ENCODE assay signal across 19 mouse cellular contexts in genomic region chr3:54662411-54662810, GRCm38 (mm10). TPM values are rescaled to one million over a fixed set of nuclear protein-coding genes. Genes with fewer than 3 reads are reported as not detected.
DNase-seq lines count a peak whose midpoint lies in the region; ATAC-seq and TF ChIP-seq lines count a peak whose summit lies in the region.
"Had no signal": no experiment of that assay in that cellular context is flagged by ENCODE, and none has a peak within 500 bp of the region (broad histone marks: within the 10 kb centered on the region; RNA-seq: fewer than 3 reads in every experiment).

No protein-coding gene starts in this region.

- no peaks in the 10 kb centered on the region for H3K79me2 ChIP-seq in heart, adult 2 months (replicated peaks; ENCODE audit: control insufficient read depth, insufficient read depth, low read length)
- no peaks in the 10 kb centered on the region for H3K79me2 ChIP-seq in CH12.LX (replicated peaks; ENCODE audit: control insufficient read depth, extremely low read depth, insufficient read depth, poor library complexity, severe bottlenecking)

- intact Hi-C loops in heart, adult 2 months (cut with DNase I): no loop called here
- intact Hi-C loops in heart, postnatal 25 days (cut with DNase I): no loop called here

- no peak for DNase-seq in heart, adult 2 months
- no peak for DNase-seq in heart, postnatal 25 days (ENCODE audit: low spot score)
- DNase-seq in lung, embryonic 14.5 days: no peak
- no peak for DNase-seq in lung, postnatal 25 days (ENCODE audit: low spot score)
- DNase-seq in CH12.LX (ENCODE audit: extremely low read depth): no peak
- DNase-seq in brain, embryonic 14.5 days (ENCODE audit: low read depth): no peak
- DNase-seq: adrenal gland, adult 8-10 months; cerebellum, adult 9-10 months; right cerebral cortex, postnatal 4 days had no signal

- H3K4me2 ChIP-seq in lung, embryonic 14.5 days: no peak overlapping the region
- no peak overlapping the region for H3K4me2 ChIP-seq in CH12.LX (ENCODE audit: insufficient read depth, low read depth, poor library complexity, severe bottlenecking)
- H3K4me2 ChIP-seq in hindbrain, embryonic 12.5 days (replicated peaks): no peak overlapping the region
- H3K4me2 ChIP-seq: embryonic facial prominence, embryonic 13.5 days; lung, embryonic 15.5 days; midbrain, embryonic 13.5 days; neural tube, embryonic 12.5 days had no signal

- H3K4me3 ChIP-seq in heart, adult 2 months: no peak overlapping the region
- H3K4me3 ChIP-seq in lung, embryonic 14.5 days (ENCODE audit: low read depth, low read length): no peak overlapping the region
- no peak overlapping the region for H3K4me3 ChIP-seq in CH12.LX (replicated peaks in 1 of 3; ENCODE audit: low read depth in 2 of 3, low read length in 2 of 3, poor library complexity in 1 of 3)
- H3K4me3 ChIP-seq in hindbrain, embryonic 12.5 days: no peak overlapping the region
- H3K4me3 ChIP-seq: embryonic facial prominence, embryonic 13.5 days; hindbrain, embryonic 10.5 days; lung, embryonic 15.5 days; midbrain, embryonic 13.5 days; neural tube, embryonic 12.5 days had no signal

- no peak for ATAC-seq in lung, embryonic 14.5 days (ENCODE audit: insufficient read depth)
- no peak for ATAC-seq in hindbrain, embryonic 12.5 days (ENCODE audit: low FRiP score)
- ATAC-seq: midbrain, embryonic 13.5 days had no signal

- TF ChIP-seq CTCF in heart, adult 2 months (IDR thresholded peaks at IDR 0.05): peak; percentile 52
- peak; percentile 44 for TF ChIP-seq CTCF in lung, embryonic 14.5 days (IDR thresholded peaks at IDR 0.05; ENCODE audit: low read depth)
- peak in 1 of 2 experiments; percentile 68; a peak in 2 of 4 replicates for TF ChIP-seq CTCF in CH12.LX (conservative IDR thresholded peaks at IDR 0.05 in 1 of 2, IDR thresholded peaks at IDR 0.05 in 1 of 2; ENCODE audit: low read depth in 2 of 2, low read length in 2 of 2)
- 0 out of 2 replicates have a peak, but pooled peaks have one; percentile 8 for TF ChIP-seq CTCF in brain, embryonic 14.5 days (IDR thresholded peaks at IDR 0.05; ENCODE audit: borderline replicate concordance, extremely low read depth, insufficient read depth, insufficient read length)

- WGBS in heart, adult 2 months: 47% methylated on average over 5 of the region's 5 CpGs
- 47% methylated on average over 5 of the region's 5 CpGs for WGBS in lung, embryonic 14.5 days
- WGBS in hindbrain, embryonic 12.5 days: 53% methylated on average over 5 of the region's 5 CpGs

- no peak for TF ChIP-seq EP300 in heart, adult 2 months (IDR thresholded peaks at IDR 0.05; ENCODE audit: insufficient read depth, low read depth, low read length)
- TF ChIP-seq EP300 in CH12.LX (IDR thresholded peaks at IDR 0.05; ENCODE audit: low read length): no peak

- in situ Hi-C loops in CH12.LX (cut with MboI; ENCODE audit: low pct_ligation_motif_present, low pct_unique_long_range_greater_than_20kb, low sequenced_read_pairs): no loop called here

- H3K36me3 ChIP-seq in heart, adult 2 months (ENCODE audit: control insufficient read depth, insufficient read depth, low read length): no peaks in the 10 kb centered on the region
- H3K36me3 ChIP-seq in lung, embryonic 14.5 days (ENCODE audit: insufficient read depth): no peaks in the 10 kb centered on the region
- no peaks in the 10 kb centered on the region for H3K36me3 ChIP-seq in CH12.LX (replicated peaks in 1 of 2; ENCODE audit: control insufficient read depth in 1 of 2, insufficient read depth in 1 of 2, low read length in 1 of 2)
- no peaks in the 10 kb centered on the region for H3K36me3 ChIP-seq in hindbrain, embryonic 12.5 days
- H3K36me3 ChIP-seq: embryonic facial prominence, embryonic 13.5 days; hindbrain, embryonic 10.5 days; lung, embryonic 15.5 days; midbrain, embryonic 13.5 days; neural tube, embryonic 12.5 days had no signal

- no peak overlapping the region for H3K27ac ChIP-seq in heart, adult 2 months
- H3K27ac ChIP-seq in lung, embryonic 14.5 days (ENCODE audit: low read depth): no peak overlapping the region
- H3K27ac ChIP-seq in CH12.LX (ENCODE audit: insufficient read depth, low read depth): no peak overlapping the region
- no peak overlapping the region for H3K27ac ChIP-seq in hindbrain, embryonic 12.5 days
- H3K27ac ChIP-seq: embryonic facial prominence, embryonic 13.5 days; hindbrain, embryonic 10.5 days; lung, embryonic 15.5 days; midbrain, embryonic 13.5 days; neural tube, embryonic 12.5 days had no signal

- peak; percentile 61 for TF ChIP-seq RAD21 in CH12.LX (IDR thresholded peaks at IDR 0.05; ENCODE audit: low read depth, low read length)

- H3K9me3 ChIP-seq in lung, embryonic 14.5 days (ENCODE audit: low read depth, low read length): no peaks in the 10 kb centered on the region
- no peaks in the 10 kb centered on the region for H3K9me3 ChIP-seq in CH12.LX (replicated peaks; ENCODE audit: low read length)
- H3K9me3 ChIP-seq in hindbrain, embryonic 12.5 days (replicated peaks): 0 out of 2 replicates have a peak, but pooled peaks cover 6% of the 10 kb centered on the region
- H3K9me3 ChIP-seq: hindbrain, embryonic 10.5 days; lung, embryonic 15.5 days; midbrain, embryonic 13.5 days; neural tube, embryonic 12.5 days had no signal

- H3K27me3 ChIP-seq in heart, adult 2 months (ENCODE audit: control insufficient read depth, insufficient read depth, low read length): no peaks in the 10 kb centered on the region
- no peaks in the 10 kb centered on the region for H3K27me3 ChIP-seq in lung, embryonic 14.5 days (ENCODE audit: insufficient read depth, low read length)
- H3K27me3 ChIP-seq in CH12.LX (replicated peaks): no peaks in the 10 kb centered on the region
- H3K27me3 ChIP-seq in hindbrain, embryonic 12.5 days: no peaks in the 10 kb centered on the region
- H3K27me3 ChIP-seq: embryonic facial prominence, embryonic 13.5 days; lung, embryonic 15.5 days; midbrain, embryonic 13.5 days; neural tube, embryonic 12.5 days had no signal

- no peak overlapping the region for H3K9ac ChIP-seq in heart, adult 2 months (ENCODE audit: low read depth, low read length)
- H3K9ac ChIP-seq in lung, embryonic 14.5 days: no peak overlapping the region
- H3K9ac ChIP-seq in CH12.LX (ENCODE audit: insufficient read depth, low read depth): no peak overlapping the region
- no peak overlapping the region for H3K9ac ChIP-seq in hindbrain, embryonic 12.5 days
- H3K9ac ChIP-seq: embryonic facial prominence, embryonic 13.5 days; lung, embryonic 15.5 days; midbrain, embryonic 13.5 days; neural tube, embryonic 12.5 days had no signal

- dilution Hi-C loops in CH12.LX (cut with MboI; ENCODE audit: extremely low pct_ligation_motif_present, extremely low pct_unique_long_range_greater_than_20kb, low sequenced_read_pairs): no loop called here

- TF ChIP-seq POLR2A in heart, adult 2 months (IDR thresholded peaks at IDR 0.05; ENCODE audit: insufficient read depth, low read depth, low read length): no peak
- no peak for TF ChIP-seq POLR2A in CH12.LX (IDR thresholded peaks at IDR 0.05; ENCODE audit: low read depth, low read length)
- no peak for TF ChIP-seq POLR2A in brain, embryonic 14.5 days (IDR thresholded peaks at IDR 0.05; ENCODE audit: borderline replicate concordance, extremely low read depth, insufficient read depth, insufficient read length, poor library complexity, severe bottlenecking)

- peaks cover 1% of the 10 kb centered on the region; the same call in 1 of the 2 replicates for H3K4me1 ChIP-seq in heart, adult 2 months (ENCODE audit: control insufficient read depth, insufficient read depth, low read length)
- H3K4me1 ChIP-seq in lung, embryonic 14.5 days (ENCODE audit: insufficient read depth): no peaks in the 10 kb centered on the region
- H3K4me1 ChIP-seq in CH12.LX (ENCODE audit: control insufficient read depth in 1 of 2, insufficient read depth in 2 of 2): no peaks in the 10 kb centered on the region
- H3K4me1 ChIP-seq in hindbrain, embryonic 12.5 days: no peaks in the 10 kb centered on the region
- H3K4me1 ChIP-seq: hindbrain, embryonic 10.5 days; lung, embryonic 15.5 days; midbrain, embryonic 13.5 days; neural tube, embryonic 12.5 days had no signal

TF ChIP-seq in CH12.LX, 34 proteins besides CTCF, POLR2A, EP300 and RAD21:
- TF ChIP-seq MYC (IDR thresholded peaks at IDR 0.05; ENCODE audit: low read depth, low read length): no peak
- peak; percentile 15; the same call in 1 of the 2 replicates for TF ChIP-seq ZC3H11A (IDR thresholded peaks at IDR 0.05; ENCODE audit: low read depth, low read length)
- no peak for TF ChIP-seq PAX5 (IDR thresholded peaks at IDR 0.05; ENCODE audit: low read length)
- TF ChIP-seq ETS1 (conservative IDR thresholded peaks at IDR 0.05; ENCODE audit: low read depth, low read length): no peak
- TF ChIP-seq MXI1 (IDR thresholded peaks at IDR 0.05; ENCODE audit: low read depth, low read length): no peak
- no peak for TF ChIP-seq ZNF384 (IDR thresholded peaks at IDR 0.05; ENCODE audit: low read depth, low read length)
- TF ChIP-seq HCFC1 (IDR thresholded peaks at IDR 0.05; ENCODE audit: low read depth, low read length): no peak
- TF ChIP-seq SMC3 (IDR thresholded peaks at IDR 0.05; ENCODE audit: low read depth, low read length): peak; percentile 72
- no peak for TF ChIP-seq E2F4 (IDR thresholded peaks at IDR 0.05; ENCODE audit: insufficient replicate concordance, low read depth, low read length)
- TF ChIP-seq USF2 (conservative IDR thresholded peaks at IDR 0.05; ENCODE audit: low read depth, low read length): no peak
- no peak for TF ChIP-seq CHD2 (IDR thresholded peaks at IDR 0.05; ENCODE audit: low read length)

RNA-seq across cellular contexts. Expression of gene Supt20, which starts 30.2 kb away (rescaled TPM):
- 10 to 100 TPM; 18.0 to 19.8 TPM for total RNA-seq in heart, adult 2 months (2021)
- 22.7 and 26.4 TPM in 2 replicates for polyA plus RNA-seq in heart, adult 2 months (2012; rRNA removed)
- 10 to 100 TPM; 18.4 to 18.9 TPM for total RNA-seq in heart, postnatal 25 days (2021)
- 103 and 106 TPM in 2 replicates for polyA plus RNA-seq in lung, embryonic 14.5 days (2014; fragmentation: Nextera tagmentation; extraction: Ambion mirVana)
- total RNA-seq in CH12.LX (2012; rRNA removed) (34.1 and 36.6 TPM in 2 replicates), CH12.LX (2014; rRNA removed) (38.6 and 45.3 TPM in 2 replicates)
- polyA plus RNA-seq in CH12.LX (2012; ENCODE audit: insufficient read length, low read depth): 66.3 and 69.5 TPM in 2 replicates
- polyA plus RNA-seq in brain, embryonic 14.5 days (2012; rRNA removed): 103 and 115 TPM in 2 replicates
- 117 and 124 TPM in 2 replicates for polyA plus RNA-seq in hindbrain, embryonic 12.5 days (2016; fragmentation: Nextera tagmentation; extraction: Ambion mirVana)

RNA-seq across cellular contexts. Expression of gene Gm21958, which starts 51.7 kb away (rescaled TPM):
- total RNA-seq in heart, adult 2 months (2021): not detected
- polyA plus RNA-seq in heart, adult 2 months (2012; rRNA removed): not detected in 2 replicates
- total RNA-seq in heart, postnatal 25 days (2021): not detected
- 1.7 TPM in 1 of 2 replicates, not detected in the other for polyA plus RNA-seq in lung, embryonic 14.5 days (2014; fragmentation: Nextera tagmentation; extraction: Ambion mirVana)
- total RNA-seq in CH12.LX (2012; rRNA removed) (not detected in 2 replicates), CH12.LX (2014; rRNA removed) (not detected in 2 replicates)
- 0.61 TPM in 1 of 2 replicates, not detected in the other for polyA plus RNA-seq in CH12.LX (2012; ENCODE audit: insufficient read length, low read depth)
- not detected in 2 replicates for polyA plus RNA-seq in brain, embryonic 14.5 days (2012; rRNA removed)
- polyA plus RNA-seq in hindbrain, embryonic 12.5 days (2016; fragmentation: Nextera tagmentation; extraction: Ambion mirVana): 2.0 TPM in 1 of 2 replicates, not detected in the other
- total RNA-seq: adrenal gland, adult 8-10 months; heart, adult 8-10 months; left cerebral cortex, postnatal 25 days had no signal
- polyA plus RNA-seq: embryonic facial prominence, embryonic 13.5 days; large intestine, adult 2 months; neural tube, embryonic 12.5 days; testis, adult 2 months had no signal
